Mouse (Mus musculus) retina, embryonic 14.5 days (tissue): ENCODE results near the gene Saa1.
"Not testable (repeated sequence)": the region's sequence is repeated elsewhere in the genome, so short reads cannot be mapped to it uniquely, and the experiment has no call there.

ENCODE experiments used
- DNase-seq: peaks from one replicate; pipeline ENCODE4 v3.0.0-alpha.2; 2015; ENCODE audit warnings: low spot score

Gene Saa1

GRCm38 (mm10) chr7:46742880-46743279 lies at the start of gene Saa1:
TSS of gene Saa1 (minus strand) at chr7:46742980.
- not testable (repeated sequence) for DNase-seq

GRCm38 (mm10) chr7:46789177-46789849 lies 46.5 kb upstream of the Saa1 start:
- DNase-seq: no peak

- DNase-seq: peak; percentile 87
Observed at GRCm38 (mm10) chr7:46770706-46771105, 27.9 kb upstream of the Saa1 start.

- no peak for DNase-seq
Observed at GRCm38 (mm10) chr7:46768451-46768850, 25.7 kb upstream of the Saa1 start.

- no peak for DNase-seq
Observed at GRCm38 (mm10) chr7:46767371-46767770, 24.6 kb upstream of the Saa1 start.

GRCm38 (mm10) chr7:46764672-46765071 lies 21.9 kb upstream of the Saa1 start:
- DNase-seq: no peak

- no peak for DNase-seq
Observed at GRCm38 (mm10) chr7:46762601-46763000, 19.8 kb upstream of the Saa1 start.

- DNase-seq: no peak
Observed at GRCm38 (mm10) chr7:46761049-46761795, 18.4 kb upstream of the Saa1 start.

- DNase-seq: no peak
Observed at GRCm38 (mm10) chr7:46751490-46751889, 8.7 kb upstream of the Saa1 start, which contains the start of gene Saa2. TSS of gene Saa2 (plus strand) at chr7:46751790.

GRCm38 (mm10) chr7:46748459-46748858 lies 5.7 kb upstream of the Saa1 start:
- DNase-seq: no peak

GRCm38 (mm10) chr7:46746381-46746780 lies 3.6 kb upstream of the Saa1 start:
- DNase-seq: no peak

GRCm38 (mm10) chr7:46745816-46746215 lies 3.0 kb upstream of the Saa1 start:
- DNase-seq: no peak

GRCm38 (mm10) chr7:46740041-46740440 lies 2.7 kb downstream of the Saa1 start:
- DNase-seq: not testable (repeated sequence)

GRCm38 (mm10) chr7:46738561-46739460 lies 4.0 kb downstream of the Saa1 start:
- no peak for DNase-seq

GRCm38 (mm10) chr7:46734983-46735382 lies 7.8 kb downstream of the Saa1 start:
- DNase-seq: no peak

- DNase-seq: no peak
Observed at GRCm38 (mm10) chr7:46732458-46732857, 10.3 kb downstream of the Saa1 start, which contains the start of gene Saa4. TSS of gene Saa4 (minus strand) at chr7:46732603.

GRCm38 (mm10) chr7:46727584-46727983 lies 15.2 kb downstream of the Saa1 start:
- DNase-seq: no peak

- no peak for DNase-seq
Observed at GRCm38 (mm10) chr7:46724396-46724795, 18.4 kb downstream of the Saa1 start.

GRCm38 (mm10) chr7:46723849-46724248 lies 18.9 kb downstream of the Saa1 start:
- DNase-seq: no peak

- DNase-seq: no peak
Observed at GRCm38 (mm10) chr7:46723354-46723753, 19.4 kb downstream of the Saa1 start.

- no peak for DNase-seq
Observed at GRCm38 (mm10) chr7:46720460-46720859, 22.3 kb downstream of the Saa1 start.

- no peak for DNase-seq
Observed at GRCm38 (mm10) chr7:46719526-46719925, 23.3 kb downstream of the Saa1 start.
